Mouse (Mus musculus) C2C12 (cell line): ENCODE measurements around the gene Barx1.

Source experiments
- CTCF ChIP-seq: IDR thresholded peaks from one replicate; pipeline ENCODE4 v1.5.1; 2011; ENCODE audit not compliant: control insufficient read depth, insufficient read depth, insufficient read length
- USF1 ChIP-seq: IDR thresholded peaks from one replicate; pipeline ENCODE4 v1.6.1; 2011; ENCODE audit warnings: low read depth, mild to moderate bottlenecking, control low read depth, moderate library complexity

GRCm38 (mm10) chr13:48653788-48654770 lies 8.7 kb upstream of the Barx1 start:
- TF ChIP-seq USF1 (no peak), CTCF (peak; percentile 30)
